Mouse (Mus musculus): ENCODE measurements around the gene Papss1. TPM values are rescaled to one million over a fixed set of nuclear protein-coding genes. Genes with fewer than 3 reads are reported as not detected.
A peak's percentile ranks its signal among the peaks of the same experiment; 100 is the strongest.

Gene Papss1
- polyA plus RNA-seq, 1 experiment from 2014 or later: 130 TPM

DNA sequence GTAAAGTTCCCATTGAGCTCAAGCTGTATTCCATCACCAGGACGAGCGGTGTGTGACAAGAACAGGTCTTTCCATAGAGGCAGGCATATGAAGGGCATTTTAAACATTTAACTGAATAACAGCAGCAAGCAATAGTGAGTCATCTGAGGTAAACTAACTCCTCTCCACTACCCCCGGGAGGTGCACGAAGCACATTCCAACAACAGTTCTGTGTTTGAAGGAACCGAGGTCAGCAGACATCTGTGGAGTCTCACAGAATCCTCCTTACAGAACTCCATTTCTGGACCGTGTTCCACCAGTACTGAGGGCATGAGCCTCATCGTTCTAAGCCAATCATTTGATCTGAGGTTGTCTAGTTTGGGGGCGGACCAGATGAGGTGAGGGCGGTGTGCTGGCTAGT lies 59.5 kb downstream of the Papss1 start:
- Histone ChIP-seq H3K4me1 (replicated peaks; ENCODE audit: control insufficient read depth, insufficient read depth, low read length) (no peaks in the 10 kb centered on the region), H3K4me2 (replicated peaks) (no peak overlapping the region), H3K9ac (no peak overlapping the region), H3K36me3 (replicated peaks; ENCODE audit: control insufficient read depth, insufficient read depth) (peaks cover 35% of the 10 kb centered on the region), H3K27me3 (ENCODE audit: control insufficient read depth, insufficient read depth, low read length) (no peaks in the 10 kb centered on the region), H3K27ac (no peak overlapping the region), H3K4me3 (replicated peaks; ENCODE audit: low read length) (no peak overlapping the region), H3K9me3 (ENCODE audit: control insufficient read depth, low read length) (no peaks in the 10 kb centered on the region)
- 95% methylated on average over 9 of the region's 9 CpGs for WGBS
- ATAC-seq (ENCODE audit: low FRiP score) (no peak), DNase-seq (ENCODE audit: low spot score) (no peak)

DNA sequence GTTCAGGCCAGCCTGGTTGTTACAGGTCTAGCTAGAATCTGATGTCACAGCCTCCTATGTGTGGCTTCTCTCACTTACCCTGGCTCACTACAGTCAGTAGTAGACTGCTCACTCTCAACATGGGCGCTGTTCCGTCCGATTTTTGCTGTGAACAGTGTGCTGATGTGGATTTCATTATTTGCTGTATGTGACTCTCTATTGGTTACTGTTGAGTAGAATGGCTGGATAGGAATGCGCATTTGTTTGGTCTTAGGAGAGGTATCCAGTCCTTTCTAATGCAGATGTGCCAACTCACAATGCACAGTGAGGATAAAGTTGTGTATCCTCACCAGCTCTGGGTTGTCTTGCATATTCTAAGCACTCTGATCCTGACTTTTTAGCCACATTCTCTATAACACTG lies 62.9 kb downstream of the Papss1 start:
- Histone ChIP-seq H3K36me3 (replicated peaks; ENCODE audit: control insufficient read depth, insufficient read depth) (peaks cover 45% of the 10 kb centered on the region), H3K9ac (no peak overlapping the region)

GRCm38 (mm10) chr3:131628265-131628664 lies 63.7 kb downstream of the Papss1 start:
- H3K4me1 ChIP-seq (replicated peaks; ENCODE audit: control insufficient read depth, insufficient read depth, low read length): no peaks in the 10 kb centered on the region
- H3K9ac ChIP-seq: no peak overlapping the region
- WGBS: 75% methylated on average over 5 of the region's 5 CpGs
- H3K4me3 ChIP-seq (replicated peaks; ENCODE audit: low read length): no peak overlapping the region
- ATAC-seq (ENCODE audit: low FRiP score) (no peak), DNase-seq (ENCODE audit: low spot score) (no peak)
- H3K4me2 ChIP-seq (replicated peaks): no peak overlapping the region
- H3K9me3 ChIP-seq (ENCODE audit: control insufficient read depth, low read length): no peaks in the 10 kb centered on the region
- H3K27me3 ChIP-seq (ENCODE audit: control insufficient read depth, insufficient read depth, low read length): no peaks in the 10 kb centered on the region
- peaks cover 47% of the 10 kb centered on the region for H3K36me3 ChIP-seq (replicated peaks; ENCODE audit: control insufficient read depth, insufficient read depth)
- no peak overlapping the region for H3K27ac ChIP-seq

More for the DNA sequence above, 62.9 kb downstream of the Papss1 start:
- DNase-seq (ENCODE audit: low spot score): no peak
- WGBS: 94% methylated on average over 4 of the region's 4 CpGs
- no peak for ATAC-seq (ENCODE audit: low FRiP score)
- Histone ChIP-seq H3K27me3 (ENCODE audit: control insufficient read depth, insufficient read depth, low read length) (no peaks in the 10 kb centered on the region), H3K4me3 (replicated peaks; ENCODE audit: low read length) (no peak overlapping the region), H3K4me2 (replicated peaks) (no peak overlapping the region), H3K4me1 (replicated peaks; ENCODE audit: control insufficient read depth, insufficient read depth, low read length) (no peaks in the 10 kb centered on the region), H3K9me3 (ENCODE audit: control insufficient read depth, low read length) (no peaks in the 10 kb centered on the region), H3K27ac (no peak overlapping the region)

- Histone ChIP-seq H3K36me3 (replicated peaks; ENCODE audit: control insufficient read depth, insufficient read depth) (peaks cover 42% of the 10 kb centered on the region), H3K9me3 (ENCODE audit: control insufficient read depth, low read length) (no peaks in the 10 kb centered on the region), H3K4me3 (replicated peaks; ENCODE audit: low read length) (no peak overlapping the region), H3K9ac (no peak overlapping the region), H3K4me2 (replicated peaks) (no peak overlapping the region), H3K27me3 (ENCODE audit: control insufficient read depth, insufficient read depth, low read length) (no peaks in the 10 kb centered on the region), H3K4me1 (replicated peaks; ENCODE audit: control insufficient read depth, insufficient read depth, low read length) (no peaks in the 10 kb centered on the region), H3K27ac (no peak overlapping the region)
- ATAC-seq (ENCODE audit: low FRiP score) (no peak), DNase-seq (ENCODE audit: low spot score) (no peak)
- 87% methylated on average over 3 of the region's 3 CpGs for WGBS
Measured at GRCm38 (mm10) chr3:131628931-131629330, 64.4 kb downstream of the Papss1 start.

GRCm38 (mm10) chr3:131630407-131631317 lies 66.1 kb downstream of the Papss1 start:
- no peak for ATAC-seq (ENCODE audit: low FRiP score)
- WGBS: 78% methylated on average over 11 of the region's 11 CpGs
- no peak overlapping the region for H3K4me2 ChIP-seq (replicated peaks)
- no peak overlapping the region for H3K27ac ChIP-seq
- H3K4me1 ChIP-seq (replicated peaks; ENCODE audit: control insufficient read depth, insufficient read depth, low read length): no peaks in the 10 kb centered on the region
- H3K9me3 ChIP-seq (ENCODE audit: control insufficient read depth, low read length): no peaks in the 10 kb centered on the region
- no peaks in the 10 kb centered on the region for H3K27me3 ChIP-seq (ENCODE audit: control insufficient read depth, insufficient read depth, low read length)
- H3K4me3 ChIP-seq (replicated peaks; ENCODE audit: low read length): no peak overlapping the region
- no peak for DNase-seq (ENCODE audit: low spot score)
- H3K9ac ChIP-seq: no peak overlapping the region
- H3K36me3 ChIP-seq (replicated peaks; ENCODE audit: control insufficient read depth, insufficient read depth): peaks cover 33% of the 10 kb centered on the region

GRCm38 (mm10) chr3:131631318-131631870 lies 66.8 kb downstream of the Papss1 start:
- DNase-seq (ENCODE audit: low spot score): no peak
- 0 out of 2 replicates have a peak, but pooled peaks have one; percentile 44 for ATAC-seq (ENCODE audit: low FRiP score)

DNA sequence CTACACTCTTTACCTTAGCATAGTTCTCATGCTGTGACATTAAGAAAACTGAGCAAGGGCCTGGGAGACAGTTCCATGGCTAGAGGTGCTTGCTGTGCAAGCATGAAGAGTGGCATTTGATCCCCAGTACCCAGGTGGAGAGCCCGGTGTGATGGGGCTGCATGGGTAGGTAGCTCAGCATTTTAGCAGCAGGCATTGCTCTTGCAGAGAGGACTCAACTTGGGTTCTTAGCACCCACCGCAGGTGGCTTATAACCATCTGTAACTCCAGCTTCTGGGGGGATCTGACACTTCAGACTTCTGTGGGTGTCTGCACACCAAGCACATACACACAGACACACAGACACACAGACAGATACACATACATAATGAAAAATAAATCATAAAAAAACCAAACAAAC lies 69.5 kb downstream of the Papss1 start:
- Histone ChIP-seq H3K4me3 (replicated peaks; ENCODE audit: low read length) (no peak overlapping the region), H3K27me3 (ENCODE audit: control insufficient read depth, insufficient read depth, low read length) (no peaks in the 10 kb centered on the region), H3K9ac (no peak overlapping the region), H3K4me2 (replicated peaks) (no peak overlapping the region), H3K9me3 (ENCODE audit: control insufficient read depth, low read length) (no peaks in the 10 kb centered on the region), H3K4me1 (replicated peaks; ENCODE audit: control insufficient read depth, insufficient read depth, low read length) (peaks cover 10% of the 10 kb centered on the region; the same call in 1 of the 2 replicates), H3K36me3 (replicated peaks; ENCODE audit: control insufficient read depth, insufficient read depth) (peaks cover 21% of the 10 kb centered on the region), H3K27ac (no peak overlapping the region)
- DNase-seq (ENCODE audit: low spot score) (no peak), ATAC-seq (ENCODE audit: low FRiP score) (no peak)
- WGBS: 90% methylated on average over 2 of the region's 2 CpGs

More at GRCm38 (mm10) chr3:131631318-131631870, 66.8 kb downstream of the Papss1 start:
- no peak overlapping the region for H3K4me2 ChIP-seq (replicated peaks)
- no peaks in the 10 kb centered on the region for H3K4me1 ChIP-seq (replicated peaks; ENCODE audit: control insufficient read depth, insufficient read depth, low read length)
- WGBS: 78% methylated on average over 16 of the region's 16 CpGs
- H3K4me3 ChIP-seq (replicated peaks; ENCODE audit: low read length): no peak overlapping the region
- no peaks in the 10 kb centered on the region for H3K9me3 ChIP-seq (ENCODE audit: control insufficient read depth, low read length)
- no peaks in the 10 kb centered on the region for H3K27me3 ChIP-seq (ENCODE audit: control insufficient read depth, insufficient read depth, low read length)
- H3K27ac ChIP-seq: no peak overlapping the region
- H3K9ac ChIP-seq: no peak overlapping the region
- H3K36me3 ChIP-seq (replicated peaks; ENCODE audit: control insufficient read depth, insufficient read depth): peaks cover 30% of the 10 kb centered on the region

GRCm38 (mm10) chr3:131636126-131636525 lies 71.6 kb downstream of the Papss1 start:
- H3K27ac ChIP-seq: no peak overlapping the region
- H3K4me2 ChIP-seq (replicated peaks): no peak overlapping the region
- no peaks in the 10 kb centered on the region for H3K9me3 ChIP-seq (ENCODE audit: control insufficient read depth, low read length)
- no peaks in the 10 kb centered on the region for H3K27me3 ChIP-seq (ENCODE audit: control insufficient read depth, insufficient read depth, low read length)
- no peak overlapping the region for H3K4me3 ChIP-seq (replicated peaks; ENCODE audit: low read length)
- H3K9ac ChIP-seq: no peak overlapping the region
- DNase-seq (ENCODE audit: low spot score) (no peak), ATAC-seq (ENCODE audit: low FRiP score) (no peak)
- H3K36me3 ChIP-seq (replicated peaks; ENCODE audit: control insufficient read depth, insufficient read depth): peaks cover 31% of the 10 kb centered on the region
- H3K4me1 ChIP-seq (replicated peaks; ENCODE audit: control insufficient read depth, insufficient read depth, low read length): peaks cover 10% of the 10 kb centered on the region; the same call in 1 of the 2 replicates
- WGBS: 39% methylated on average over 5 of the region's 5 CpGs

GRCm38 (mm10) chr3:131637008-131637407 lies 72.4 kb downstream of the Papss1 start:
- no peaks in the 10 kb centered on the region for H3K9me3 ChIP-seq (ENCODE audit: control insufficient read depth, low read length)
- H3K27me3 ChIP-seq (ENCODE audit: control insufficient read depth, insufficient read depth, low read length): no peaks in the 10 kb centered on the region
- no peak for DNase-seq (ENCODE audit: low spot score)
- ATAC-seq (ENCODE audit: low FRiP score): peak; percentile 33; the same call in 1 of the 2 replicates
- H3K4me1 ChIP-seq (replicated peaks; ENCODE audit: control insufficient read depth, insufficient read depth, low read length): peaks cover 10% of the 10 kb centered on the region; the same call in 1 of the 2 replicates
- no peak overlapping the region for H3K9ac ChIP-seq
- H3K36me3 ChIP-seq (replicated peaks; ENCODE audit: control insufficient read depth, insufficient read depth): peaks cover 22% of the 10 kb centered on the region
- H3K4me3 ChIP-seq (replicated peaks; ENCODE audit: low read length): no peak overlapping the region
- no peak overlapping the region for H3K27ac ChIP-seq
- H3K4me2 ChIP-seq (replicated peaks): no peak overlapping the region
- WGBS: 89% methylated on average over 3 of the region's 3 CpGs
